Mouse (Mus musculus): Measurements from ENCODE around the gene Actn3.

DNA sequence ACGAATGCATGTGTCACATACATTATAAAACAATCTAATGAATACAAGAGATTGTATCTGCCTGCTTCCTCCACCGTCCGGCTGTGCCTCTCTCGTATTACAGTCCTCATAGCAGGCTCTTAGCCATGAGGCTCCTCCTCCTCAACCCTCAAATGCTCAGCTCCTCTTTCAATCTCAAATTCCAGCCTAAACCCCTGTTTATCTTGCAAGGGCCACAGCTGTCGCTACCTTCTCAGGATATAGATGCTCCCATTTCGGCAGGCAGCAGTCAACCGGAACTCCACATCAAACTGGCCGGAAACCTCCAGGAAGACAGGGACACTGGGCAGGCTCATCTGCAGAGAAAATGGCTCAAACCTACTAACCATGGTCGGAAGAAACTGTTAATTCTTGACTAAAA lies 21.3 kb upstream of the Actn3 start:
- TF ChIP-seq POLR2A (IDR thresholded peaks at IDR 0.05; ENCODE audit: insufficient read length, low read depth), result no peak
- TF ChIP-seq USF1 (IDR thresholded peaks at IDR 0.05; ENCODE audit: low read depth), result no peak
- no peak for TF ChIP-seq CEBPB (IDR thresholded peaks at IDR 0.05; ENCODE audit: insufficient read depth, poor library complexity, severe bottlenecking)
- TF ChIP-seq POLR2AphosphoS2 (IDR thresholded peaks at IDR 0.05; ENCODE audit: insufficient read length, low read depth), result no peak
- no peak for TF ChIP-seq TCF12 (IDR thresholded peaks at IDR 0.05; ENCODE audit: insufficient read depth, poor library complexity, severe bottlenecking)
- no peak for TF ChIP-seq SRF (IDR thresholded peaks at IDR 0.05; ENCODE audit: control insufficient read depth, insufficient read length, low read depth)
- TF ChIP-seq MAX (IDR thresholded peaks at IDR 0.05; ENCODE audit: low read depth), result no peak
- peak in 1 of 3 experiments; percentile 9 for TF ChIP-seq MYOG (IDR thresholded peaks at IDR 0.05; ENCODE audit: control insufficient read depth in 1 of 3, insufficient read depth in 1 of 3, insufficient read length in 2 of 3, low read depth in 2 of 3)

Data from myocyte (in vitro differentiated cells).